Mouse (Mus musculus) bone marrow macrophage, adult 2 months (primary cell): ENCODE measurements at regions not wholly inside any gene's neighbourhood (a gene's known extent, or its start where the extent isn't known, plus 50 kb on each side); places are given as distances from the start of the nearest gene placed in this dataset.

ENCODE experiments used
- CTCF ChIP-seq: IDR thresholded peaks from 2 replicates; pipeline ENCODE4 v1.5.1; 2012; ENCODE audit warnings: low read depth, mild to moderate bottlenecking, low read length, moderate library complexity
- POLR2A ChIP-seq: IDR thresholded peaks from 2 replicates; pipeline ENCODE4 v1.6.1; 2012; ENCODE audit warnings: mild to moderate bottlenecking, low read depth, low read length, borderline replicate concordance

DNA sequence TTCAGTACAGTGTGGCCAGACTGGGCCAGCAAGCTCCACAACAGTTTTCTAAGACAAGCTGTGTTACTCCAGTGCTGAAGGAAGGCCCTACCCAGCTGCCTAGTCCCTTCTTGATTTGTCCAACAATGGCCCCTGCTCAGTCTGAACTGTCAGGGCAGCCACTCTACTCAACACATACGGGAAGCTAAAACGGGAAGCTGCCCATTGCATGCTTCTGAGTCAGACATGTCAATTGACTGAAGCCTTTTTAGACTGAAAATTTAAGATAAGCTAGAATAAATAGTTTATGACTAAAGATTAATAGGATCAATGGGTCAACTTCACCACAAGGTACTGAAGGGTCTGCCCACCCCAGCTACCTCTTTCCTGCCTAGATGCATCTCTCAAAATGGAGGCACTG lies 181.4 kb upstream of the Cdyl start:
- TF ChIP-seq CTCF (no peak), POLR2A (no peak)
